Mouse (Mus musculus) spleen, embryonic (tissue): ENCODE results near the gene Hand1.
"Not testable (repeated sequence)": the region's sequence is repeated elsewhere in the genome, so short reads cannot be mapped to it uniquely, and the experiment has no call there.

ENCODE experiments used
- CTCF ChIA-PET: fragments of 350-600 bp; sonication (Branson Sonifier 250); formaldehyde crosslinking; loops from one replicate; lab custom pipeline; 2022; lab: Charles Lee

The Hand1 gene

GRCm38 (mm10) chr11:57834031-57834430 lies 1.4 kb upstream of the Hand1 start:
- CTCF ChIA-PET, result interaction anchor here (0.6 kb wide), 1 partner anchor 27 kb away, joined by 3 read pairs; no protein-coding TSS in a partner anchor

GRCm38 (mm10) chr11:57833296-57833977 lies 819 bp upstream of the Hand1 start:
- CTCF ChIA-PET, result interaction anchor here (0.6 kb wide), 1 partner anchor 27 kb away, joined by 3 read pairs; no protein-coding TSS in a partner anchor

- CTCF ChIA-PET, result interaction anchor here (0.6 kb wide), 1 partner anchor 82 kb away, joined by 4 read pairs; no protein-coding TSS in a partner anchor
Observed at GRCm38 (mm10) chr11:57831861-57832260, 757 bp downstream of the Hand1 start.

GRCm38 (mm10) chr11:57831281-57831781 lies 1.3 kb downstream of the Hand1 start:
- CTCF ChIA-PET, result interaction anchor here (0.6 kb wide), 1 partner anchor 83 kb away, joined by 4 read pairs; no protein-coding TSS in a partner anchor

- CTCF ChIA-PET, result no interaction called here
Observed at GRCm38 (mm10) chr11:57829871-57830775, 2.5 kb downstream of the Hand1 start.

GRCm38 (mm10) chr11:57828955-57829870 lies 3.4 kb downstream of the Hand1 start:
- CTCF ChIA-PET, result no interaction called here

GRCm38 (mm10) chr11:57827915-57828545 lies 4.6 kb downstream of the Hand1 start:
- CTCF ChIA-PET, result no interaction called here

GRCm38 (mm10) chr11:57827048-57827914 lies 5.3 kb downstream of the Hand1 start:
- CTCF ChIA-PET, result no interaction called here

GRCm38 (mm10) chr11:57825234-57825633 lies 7.4 kb downstream of the Hand1 start:
- CTCF ChIA-PET, result not testable (repeated sequence)

- CTCF ChIA-PET, result interaction anchor here (1.1 kb wide), 1 partner anchor 15 kb away, joined by 3 read pairs; no protein-coding TSS in a partner anchor
Observed at GRCm38 (mm10) chr11:57823714-57824113, 8.9 kb downstream of the Hand1 start.

- CTCF ChIA-PET, result not testable (repeated sequence)
Observed at GRCm38 (mm10) chr11:57823159-57823558, 9.5 kb downstream of the Hand1 start.

- CTCF ChIA-PET, result interaction anchor here (1.5 kb wide), 1 partner anchor 115 kb away, joined by 5 read pairs; no protein-coding TSS in a partner anchor
Observed at GRCm38 (mm10) chr11:57819999-57820581, 12.5 kb downstream of the Hand1 start.

- CTCF ChIA-PET, result no interaction called here
Observed at GRCm38 (mm10) chr11:57818189-57818588, 14.4 kb downstream of the Hand1 start.

GRCm38 (mm10) chr11:57813641-57814040 lies 19.0 kb downstream of the Hand1 start:
- CTCF ChIA-PET, result no interaction called here

- CTCF ChIA-PET, result no interaction called here
Observed at GRCm38 (mm10) chr11:57812212-57812611, 20.4 kb downstream of the Hand1 start.

- CTCF ChIA-PET, result no interaction called here
Observed at GRCm38 (mm10) chr11:57811006-57811405, 21.6 kb downstream of the Hand1 start.

GRCm38 (mm10) chr11:57809732-57810098 lies 22.9 kb downstream of the Hand1 start:
- CTCF ChIA-PET, result no interaction called here

GRCm38 (mm10) chr11:57809017-57809731 lies 23.4 kb downstream of the Hand1 start:
- CTCF ChIA-PET, result interaction anchor here (0.7 kb wide), 1 partner anchor 290 kb away, joined by 3 read pairs; no protein-coding TSS in a partner anchor
